Mouse (Mus musculus): Measurements from ENCODE around the gene Apbb2. TPM values are rescaled to one million over a fixed set of nuclear protein-coding genes. Genes with fewer than 3 reads are reported as not detected.

Gene Apbb2
- polyA plus RNA-seq, 1 experiment from 2014 or later = 36.8 TPM

DNA sequence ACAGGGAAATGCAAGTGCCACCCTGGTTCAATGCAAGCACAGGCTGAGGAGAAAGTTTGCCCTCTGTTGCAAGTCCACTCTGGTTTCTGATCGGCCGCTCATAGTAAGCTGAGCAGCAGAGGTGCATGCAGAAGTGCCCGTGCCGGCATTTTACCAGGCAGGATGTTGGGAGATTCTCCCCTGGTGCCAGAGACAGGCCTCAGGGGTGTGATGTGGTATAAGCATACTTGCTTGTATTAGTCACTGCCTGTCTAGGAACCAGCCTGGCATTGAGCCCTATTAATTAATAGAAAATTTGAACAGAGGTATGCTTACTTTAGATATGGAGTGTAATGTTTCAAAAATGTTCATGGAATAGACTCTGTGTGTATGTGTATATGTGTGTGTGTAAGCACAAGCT, 244.2 kb downstream of the Apbb2 start:
- H3K9me3 ChIP-seq = no peaks in the 10 kb centered on the region
- no peaks in the 10 kb centered on the region for H3K36me3 ChIP-seq (replicated peaks)
- WGBS = 91% methylated on average over 4 of the region's 4 CpGs
- no peak overlapping the region for H3K27ac ChIP-seq (replicated peaks)
- H3K4me1 ChIP-seq = peaks cover 10% of the 10 kb centered on the region; the same call in 1 of the 2 replicates
- no peaks in the 10 kb centered on the region for H3K27me3 ChIP-seq (replicated peaks; ENCODE audit: low read depth, poor library complexity, severe bottlenecking)
- no peak overlapping the region for H3K4me3 ChIP-seq
- DNase-seq (ENCODE audit: low spot score) = no peak

DNA sequence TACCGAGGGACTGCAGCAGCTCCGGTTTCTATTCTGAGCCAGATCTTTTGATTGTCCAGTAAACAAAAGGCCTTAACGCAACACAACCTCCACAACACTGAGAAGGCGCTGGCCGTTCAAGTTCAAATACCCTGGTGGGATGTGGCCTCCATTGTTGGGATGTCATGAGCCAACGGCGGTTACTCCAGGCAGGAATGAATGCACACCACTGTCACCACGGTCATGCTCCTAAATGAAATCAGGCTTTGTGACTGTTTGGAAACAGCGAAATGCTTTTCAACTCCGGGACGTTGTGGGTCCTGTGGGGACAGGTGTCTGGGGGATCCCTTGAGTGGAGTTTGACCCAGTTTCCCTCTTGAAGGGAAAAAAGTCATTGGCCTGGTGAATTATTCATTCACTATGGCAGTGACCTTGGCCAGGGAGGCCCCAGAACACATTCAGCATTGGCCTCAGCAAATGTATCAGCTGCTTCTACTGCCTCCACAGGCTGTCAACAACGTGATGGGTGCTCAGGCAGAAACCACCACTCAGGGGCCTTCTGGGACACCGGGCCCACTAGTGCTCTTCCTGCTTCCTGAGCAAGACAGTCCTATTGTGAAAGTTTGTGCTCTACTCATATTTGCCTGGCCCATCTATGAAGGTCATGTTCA, 244.9 kb downstream of the Apbb2 start:
- Histone ChIP-seq H3K9me3 (no peaks in the 10 kb centered on the region), H3K27me3 (replicated peaks; ENCODE audit: low read depth, poor library complexity, severe bottlenecking) (no peaks in the 10 kb centered on the region), H3K27ac (replicated peaks) (no peak overlapping the region), H3K36me3 (replicated peaks) (no peaks in the 10 kb centered on the region), H3K4me3 (no peak overlapping the region), H3K4me1 (peaks cover 7% of the 10 kb centered on the region; the same call in 1 of the 2 replicates)
- 74% methylated on average over 13 of the region's 13 CpGs for WGBS
- no peak for DNase-seq (ENCODE audit: low spot score)

GRCm38 (mm10) chr5:66371131-66371530, 247.5 kb downstream of the Apbb2 start:
- no peak overlapping the region for H3K27ac ChIP-seq (replicated peaks)
- peaks cover 22% of the 10 kb centered on the region for H3K4me1 ChIP-seq
- no peaks in the 10 kb centered on the region for H3K36me3 ChIP-seq (replicated peaks)
- no peaks in the 10 kb centered on the region for H3K27me3 ChIP-seq (replicated peaks; ENCODE audit: low read depth, poor library complexity, severe bottlenecking)
- H3K4me3 ChIP-seq = no peak overlapping the region
- DNase-seq (ENCODE audit: low spot score) = no peak
- no peaks in the 10 kb centered on the region for H3K9me3 ChIP-seq

GRCm38 (mm10) chr5:66368966-66369365, 249.6 kb downstream of the Apbb2 start:
- H3K9me3 ChIP-seq = no peaks in the 10 kb centered on the region
- no peak overlapping the region for H3K4me3 ChIP-seq
- H3K36me3 ChIP-seq (replicated peaks) = no peaks in the 10 kb centered on the region
- no peak overlapping the region for H3K27ac ChIP-seq (replicated peaks)
- WGBS = 43% methylated on average over 7 of the region's 7 CpGs
- DNase-seq (ENCODE audit: low spot score) = peak; percentile 75
- H3K4me1 ChIP-seq = peaks cover 29% of the 10 kb centered on the region
- no peaks in the 10 kb centered on the region for H3K27me3 ChIP-seq (replicated peaks; ENCODE audit: low read depth, poor library complexity, severe bottlenecking)

GRCm38 (mm10) chr5:66367641-66368040, 250.9 kb downstream of the Apbb2 start:
- Histone ChIP-seq H3K4me1 (peaks cover 32% of the 10 kb centered on the region), H3K4me3 (no peak overlapping the region), H3K36me3 (replicated peaks) (0 out of 2 replicates have a peak, but pooled peaks cover 3% of the 10 kb centered on the region), H3K9me3 (no peaks in the 10 kb centered on the region), H3K27me3 (replicated peaks; ENCODE audit: low read depth, poor library complexity, severe bottlenecking) (no peaks in the 10 kb centered on the region), H3K27ac (replicated peaks) (no peak overlapping the region; the same call in 1 of the 2 replicates)
- WGBS = 55% methylated on average over 11 of the region's 11 CpGs
- DNase-seq (ENCODE audit: low spot score) = peak; percentile 62

DNA sequence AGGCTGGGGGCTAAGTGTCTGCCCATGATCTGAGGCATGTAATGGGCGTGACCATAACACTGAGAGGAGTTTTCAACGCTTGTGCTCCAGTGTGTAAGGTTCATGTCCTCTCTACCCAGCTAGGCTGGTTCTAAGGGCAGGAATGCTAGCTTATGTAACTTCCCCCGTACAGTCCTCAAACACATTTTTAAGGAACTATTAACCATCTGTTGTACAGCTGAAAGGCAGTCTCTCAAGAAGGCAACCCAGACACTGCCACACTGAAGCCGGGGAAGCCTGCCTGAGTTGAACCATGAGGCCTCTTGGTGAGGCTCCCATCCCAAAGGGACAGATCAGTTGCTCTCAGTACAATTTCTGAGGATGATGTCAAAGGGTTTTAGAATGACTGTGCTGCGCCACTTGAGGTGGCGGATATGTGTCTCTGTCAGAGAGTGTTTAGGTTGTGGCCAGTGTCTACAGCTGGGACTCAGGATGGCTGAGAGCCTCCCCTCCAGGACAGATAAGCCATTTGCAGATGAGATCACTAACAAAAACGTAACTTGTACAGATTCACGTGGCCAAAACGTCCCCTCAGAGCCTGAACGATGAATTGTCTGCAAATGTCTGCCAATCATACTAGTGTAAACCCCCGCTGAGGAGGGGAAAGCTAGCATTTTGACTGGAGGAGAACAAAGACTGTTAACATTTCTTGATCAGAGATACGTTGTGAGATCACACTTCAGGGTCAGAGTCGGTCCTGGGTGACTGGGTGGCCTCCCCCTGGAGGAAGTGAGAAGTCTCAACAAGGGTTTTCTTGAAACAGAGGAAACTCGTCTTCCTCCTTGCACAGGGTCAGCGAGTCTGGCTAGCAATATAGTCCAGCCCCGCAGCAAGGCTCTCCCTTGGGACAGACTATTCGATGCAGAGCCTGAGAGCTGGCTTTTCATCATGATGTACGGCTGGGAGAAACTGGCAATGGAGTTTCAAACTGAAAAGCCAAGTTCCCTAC, 255.0 kb downstream of the Apbb2 start:
- H3K36me3 ChIP-seq (replicated peaks) = peaks cover 3% of the 10 kb centered on the region; the same call in 1 of the 2 replicates
- H3K4me3 ChIP-seq = no peak overlapping the region
- no peak for DNase-seq (ENCODE audit: low spot score)
- H3K27ac ChIP-seq (replicated peaks) = peak overlapping the region; percentile 35; the same call in 1 of the 2 replicates
- WGBS = 70% methylated on average over 18 of the region's 18 CpGs
- H3K9me3 ChIP-seq = no peaks in the 10 kb centered on the region
- H3K27me3 ChIP-seq (replicated peaks; ENCODE audit: low read depth, poor library complexity, severe bottlenecking) = no peaks in the 10 kb centered on the region
- peaks cover 32% of the 10 kb centered on the region for H3K4me1 ChIP-seq

DNA sequence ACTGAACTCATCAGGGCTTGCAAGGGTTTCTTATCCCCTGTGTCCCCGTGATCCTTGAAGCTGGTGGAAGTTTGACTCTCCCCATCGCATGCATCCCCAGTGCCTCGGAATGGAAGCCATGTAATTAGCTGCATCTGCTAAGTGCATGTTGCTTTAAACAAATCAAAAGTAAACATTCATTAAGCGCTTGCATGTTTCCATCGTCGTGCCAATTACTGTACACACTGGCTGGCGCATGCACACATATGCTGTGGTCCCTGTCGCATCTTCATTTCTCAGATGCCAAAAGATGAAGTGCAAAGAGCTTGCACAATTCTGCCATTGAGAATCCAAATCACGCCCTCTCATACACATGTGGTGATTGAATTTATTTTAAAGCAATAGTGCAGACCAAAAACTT, 257.8 kb downstream of the Apbb2 start:
- 86% methylated on average over 9 of the region's 9 CpGs for WGBS
- peaks cover 4% of the 10 kb centered on the region for H3K36me3 ChIP-seq (replicated peaks)

DNA sequence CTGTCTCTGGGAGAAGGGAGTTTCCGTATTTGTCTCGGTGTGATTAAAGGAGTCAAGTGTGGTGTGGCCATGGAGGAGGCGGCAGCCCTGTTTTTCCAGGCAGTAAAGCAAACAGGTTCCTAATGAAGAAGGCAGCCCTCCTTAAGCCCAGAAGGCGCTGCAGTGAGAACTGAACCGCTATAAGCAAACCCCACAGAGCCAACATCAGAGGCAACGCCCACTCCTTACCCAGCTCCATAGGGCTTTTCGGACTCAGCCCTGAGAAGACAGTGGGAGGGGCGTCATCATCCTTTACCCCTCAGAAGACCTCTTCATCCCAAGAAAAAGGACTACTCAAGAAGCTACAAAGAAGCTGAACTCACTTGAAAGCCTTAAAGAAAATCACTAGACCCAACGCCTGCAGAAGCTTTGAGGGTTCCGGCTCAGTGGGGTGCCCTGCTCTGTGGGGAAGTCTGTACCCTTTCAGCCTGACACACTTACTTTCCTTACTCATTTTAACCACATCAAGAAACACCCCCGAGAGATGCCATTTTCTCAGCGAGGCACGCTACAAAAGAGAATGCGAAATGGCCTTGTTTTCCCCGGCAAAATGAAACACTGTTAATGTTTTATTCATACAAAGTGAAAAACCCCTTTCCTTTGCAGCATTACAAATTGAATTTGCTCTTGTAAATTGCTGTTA, 258.7 kb downstream of the Apbb2 start:
- H3K27ac ChIP-seq (replicated peaks) = no peak overlapping the region; the same call in 1 of the 2 replicates
- WGBS = 72% methylated on average over 15 of the region's 15 CpGs
- H3K36me3 ChIP-seq (replicated peaks) = peaks cover 10% of the 10 kb centered on the region
- peaks cover 16% of the 10 kb centered on the region for H3K4me1 ChIP-seq
- H3K27me3 ChIP-seq (replicated peaks; ENCODE audit: low read depth, poor library complexity, severe bottlenecking) = no peaks in the 10 kb centered on the region
- no peak overlapping the region for H3K4me3 ChIP-seq
- no peaks in the 10 kb centered on the region for H3K9me3 ChIP-seq
- no peak for DNase-seq (ENCODE audit: low spot score)

More for the DNA sequence above, 257.8 kb downstream of the Apbb2 start:
- Histone ChIP-seq H3K4me3 (no peak overlapping the region), H3K27me3 (replicated peaks; ENCODE audit: low read depth, poor library complexity, severe bottlenecking) (no peaks in the 10 kb centered on the region), H3K27ac (replicated peaks) (no peak overlapping the region), H3K4me1 (peaks cover 18% of the 10 kb centered on the region), H3K9me3 (no peaks in the 10 kb centered on the region)
- no peak for DNase-seq (ENCODE audit: low spot score)

GRCm38 (mm10) chr5:66355147-66355546, 263.4 kb downstream of the Apbb2 start:
- Histone ChIP-seq H3K27ac (replicated peaks) (no peak overlapping the region), H3K9me3 (no peaks in the 10 kb centered on the region), H3K36me3 (replicated peaks) (peaks cover 13% of the 10 kb centered on the region), H3K4me1 (0 out of 2 replicates have a peak, but pooled peaks cover 3% of the 10 kb centered on the region), H3K4me3 (no peak overlapping the region), H3K27me3 (replicated peaks; ENCODE audit: low read depth, poor library complexity, severe bottlenecking) (no peaks in the 10 kb centered on the region)
- no peak for DNase-seq (ENCODE audit: low spot score)
- 91% methylated on average over 3 of the region's 3 CpGs for WGBS

DNA sequence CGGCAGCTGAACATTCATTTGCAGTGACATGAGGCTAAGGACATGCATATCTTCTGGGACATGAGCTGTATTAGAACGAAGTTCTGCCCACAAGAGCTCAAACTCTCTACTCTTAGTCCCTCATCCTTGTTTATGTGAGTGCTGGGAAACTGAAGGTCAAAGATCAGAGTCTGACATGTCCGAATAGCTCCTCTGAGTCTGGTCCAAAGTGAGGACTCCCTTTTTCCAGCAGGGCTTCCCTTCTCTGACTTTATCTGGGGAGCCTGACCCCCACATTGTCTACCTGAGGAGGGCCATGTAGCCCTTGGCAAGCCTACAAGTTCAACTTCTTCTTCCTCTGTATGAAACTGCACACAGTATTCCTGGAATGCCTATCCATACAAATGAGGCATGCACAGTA, 264.7 kb downstream of the Apbb2 start:
- DNase-seq (ENCODE audit: low spot score) = no peak
- Histone ChIP-seq H3K36me3 (replicated peaks) (peaks cover 16% of the 10 kb centered on the region), H3K27me3 (replicated peaks; ENCODE audit: low read depth, poor library complexity, severe bottlenecking) (no peaks in the 10 kb centered on the region), H3K9me3 (no peaks in the 10 kb centered on the region), H3K4me3 (no peak overlapping the region), H3K4me1 (0 out of 2 replicates have a peak, but pooled peaks cover 3% of the 10 kb centered on the region), H3K27ac (replicated peaks) (no peak overlapping the region)
- WGBS = 76% methylated on average over 3 of the region's 3 CpGs

GRCm38 (mm10) chr5:66351836-66352390, 266.7 kb downstream of the Apbb2 start:
- peaks cover 16% of the 10 kb centered on the region for H3K36me3 ChIP-seq (replicated peaks)
- WGBS = 90% methylated on average over 7 of the region's 7 CpGs
- DNase-seq (ENCODE audit: low spot score) = no peak
- H3K4me1 ChIP-seq = peaks cover 3% of the 10 kb centered on the region; the same call in 1 of the 2 replicates
- H3K27me3 ChIP-seq (replicated peaks; ENCODE audit: low read depth, poor library complexity, severe bottlenecking) = no peaks in the 10 kb centered on the region
- no peak overlapping the region for H3K4me3 ChIP-seq
- H3K27ac ChIP-seq (replicated peaks) = no peak overlapping the region
- H3K9me3 ChIP-seq = no peaks in the 10 kb centered on the region

DNA sequence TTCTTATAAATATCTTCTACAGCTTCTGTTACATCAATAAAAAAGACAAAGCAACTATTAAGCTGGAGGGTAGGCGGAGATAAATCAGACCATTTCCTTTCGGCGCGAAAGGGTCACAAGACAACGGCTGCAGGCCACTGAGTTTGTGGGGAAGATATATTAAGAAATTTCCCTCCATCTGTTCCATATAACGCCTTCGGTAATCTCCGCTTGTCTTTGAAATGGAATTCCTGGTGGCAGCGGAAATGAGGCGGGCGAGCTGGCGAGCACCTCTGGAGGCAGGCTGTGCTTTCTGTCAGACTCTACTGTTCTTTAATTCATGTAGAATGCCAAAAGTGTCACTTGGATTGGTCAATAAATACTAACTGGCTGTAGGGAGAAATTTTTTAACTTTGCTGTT, 267.5 kb downstream of the Apbb2 start:
- no peak overlapping the region for H3K4me3 ChIP-seq
- H3K9me3 ChIP-seq = no peaks in the 10 kb centered on the region
- H3K4me1 ChIP-seq = peaks cover 3% of the 10 kb centered on the region; the same call in 1 of the 2 replicates
- DNase-seq (ENCODE audit: low spot score) = no peak
- H3K27ac ChIP-seq (replicated peaks) = no peak overlapping the region
- WGBS = 84% methylated on average over 12 of the region's 12 CpGs
- peaks cover 16% of the 10 kb centered on the region for H3K36me3 ChIP-seq (replicated peaks)
- H3K27me3 ChIP-seq (replicated peaks; ENCODE audit: low read depth, poor library complexity, severe bottlenecking) = no peaks in the 10 kb centered on the region

Measured in embryonic facial prominence, embryonic 10.5 days (tissue).